Mouse (Mus musculus) lung, postnatal 0 days (tissue): ENCODE measurements around the gene Nosip.

Source experiments
- CTCF ChIP-seq: IDR thresholded peaks from 2 replicates; pipeline ENCODE4 v1.5.1; 2016; ENCODE audit warnings: antibody characterized with exemption, mild to moderate bottlenecking
- EP300 ChIP-seq: IDR thresholded peaks from 2 replicates; pipeline ENCODE4 v1.6.1; 2016; ENCODE audit warnings: antibody characterized with exemption, mild to moderate bottlenecking, control low read depth

DNA sequence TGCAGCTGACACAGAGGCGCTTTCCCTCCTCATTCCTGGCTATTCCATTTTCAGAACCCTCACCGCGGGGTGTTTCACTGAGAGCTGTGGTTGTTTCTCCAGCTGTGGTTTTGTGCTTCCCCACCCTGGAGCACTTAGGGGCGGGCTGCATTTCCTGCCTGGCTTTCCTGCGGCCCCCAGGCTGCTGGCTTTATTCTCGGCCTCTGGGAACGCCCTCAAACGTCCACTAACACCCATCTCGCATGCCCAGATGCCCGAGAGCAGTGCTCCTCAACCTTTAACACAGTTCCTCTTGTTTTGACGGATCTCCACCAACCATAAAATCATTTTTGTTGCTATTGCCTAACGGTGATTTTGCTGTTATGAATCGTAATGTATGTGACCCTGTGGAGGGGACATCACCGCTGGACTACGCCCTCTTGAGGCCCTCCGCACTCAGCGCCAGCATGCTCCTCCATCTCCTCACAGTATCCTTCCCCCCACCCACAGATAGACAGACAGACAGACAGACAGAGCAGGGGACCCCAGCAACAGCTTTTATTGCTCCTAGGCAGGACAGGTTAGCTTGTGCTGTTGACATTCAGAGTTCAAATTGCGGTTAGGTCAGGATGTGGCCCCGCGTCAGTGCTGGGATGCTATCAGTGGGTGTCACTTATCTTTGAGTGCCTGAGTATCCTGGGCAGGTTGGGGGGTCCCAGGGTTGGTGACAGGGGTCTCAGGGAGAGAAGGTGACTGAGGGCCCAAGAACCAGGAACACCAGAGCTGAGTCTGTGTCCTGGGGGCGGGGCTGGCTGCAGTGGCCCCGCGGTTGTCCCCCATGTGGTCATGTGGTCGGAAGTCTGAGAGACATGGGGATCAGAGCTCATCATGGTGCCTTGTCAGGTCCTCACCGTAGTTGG, 20.4 kb downstream of the Nosip start:
- peak; percentile 41 for TF ChIP-seq CTCF
- TF ChIP-seq EP300: peak; percentile 45; the same call in 1 of the 2 replicates
